Mouse (Mus musculus): ENCODE data around the gene C530008M17Rik. TPM values are rescaled to one million over a fixed set of nuclear protein-coding genes. Genes with fewer than 3 reads are reported as not detected.

The C530008M17Rik gene
- total RNA-seq, 2 experiments from 2014 or later, result 17.7 to 20.1 TPM

DNA sequence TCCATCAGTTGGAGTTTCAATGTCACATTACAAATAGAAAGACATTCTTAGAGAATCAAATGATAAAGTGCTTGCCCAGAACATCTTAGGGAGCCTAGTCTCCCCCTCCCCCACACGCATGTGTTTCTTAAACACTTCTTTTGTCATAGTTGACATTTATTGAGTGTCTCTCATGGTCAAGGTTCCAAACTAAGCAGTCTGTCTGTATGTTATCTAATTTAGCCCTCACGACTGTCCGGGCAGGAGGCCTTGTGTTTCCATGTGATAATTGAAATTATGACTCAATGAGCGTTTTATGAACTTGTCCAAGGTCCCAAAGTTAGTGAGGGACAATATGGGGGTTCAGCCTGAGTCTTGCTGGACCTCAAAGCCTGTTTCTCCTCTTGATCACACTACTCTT is 5.0 kb downstream of the C530008M17Rik start:
- no peak for DNase-seq (ENCODE audit: low spot score in 2 of 2)

GRCm38 (mm10) chr5:76664936-76665335 is 8.6 kb downstream of the C530008M17Rik start:
- no peak for DNase-seq (ENCODE audit: low spot score in 2 of 2)

- DNase-seq (ENCODE audit: low spot score in 2 of 2), result no peak
Measured at GRCm38 (mm10) chr5:76665421-76665820, 9.1 kb downstream of the C530008M17Rik start.

DNA sequence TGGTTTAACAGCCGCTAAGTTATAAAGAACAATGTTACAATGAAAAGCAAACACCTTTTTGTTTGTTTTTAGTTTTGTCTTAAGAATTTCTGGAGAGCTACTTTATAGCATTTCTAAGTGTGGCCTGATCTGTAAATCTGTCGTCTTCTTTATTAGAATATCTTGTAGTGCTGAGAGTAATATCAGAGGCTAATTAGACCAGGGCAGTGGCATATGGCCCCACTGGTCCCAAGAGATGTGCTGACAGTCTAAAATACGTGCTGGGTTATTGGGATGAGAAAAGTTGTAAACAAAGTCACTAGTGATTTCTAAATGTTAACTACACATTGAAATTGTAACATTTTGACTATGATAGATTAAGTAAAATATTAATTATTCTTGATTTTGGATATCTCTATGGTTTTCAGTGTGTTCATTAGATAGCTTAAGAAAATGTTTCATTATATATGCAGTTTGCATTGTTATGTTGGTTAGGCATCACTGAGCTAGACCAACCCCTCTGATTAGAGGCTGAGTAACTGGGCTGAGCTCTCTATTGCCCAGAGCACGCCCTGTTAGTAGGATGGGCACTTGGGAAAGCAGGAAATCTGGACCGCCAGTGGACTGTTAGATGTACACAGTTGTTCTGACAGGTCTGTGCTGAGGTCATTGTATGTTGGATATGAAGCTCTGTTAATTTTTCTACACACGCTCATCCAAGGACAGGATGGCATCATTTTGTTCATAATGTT is 9.9 kb downstream of the C530008M17Rik start:
- no peak for DNase-seq (ENCODE audit: low spot score in 2 of 2)

GRCm38 (mm10) chr5:76668118-76668517 is 11.8 kb downstream of the C530008M17Rik start:
- DNase-seq (ENCODE audit: low spot score in 2 of 2), result no peak

GRCm38 (mm10) chr5:76668547-76668946 is 12.2 kb downstream of the C530008M17Rik start:
- DNase-seq (ENCODE audit: low spot score in 2 of 2), result no peak

DNA sequence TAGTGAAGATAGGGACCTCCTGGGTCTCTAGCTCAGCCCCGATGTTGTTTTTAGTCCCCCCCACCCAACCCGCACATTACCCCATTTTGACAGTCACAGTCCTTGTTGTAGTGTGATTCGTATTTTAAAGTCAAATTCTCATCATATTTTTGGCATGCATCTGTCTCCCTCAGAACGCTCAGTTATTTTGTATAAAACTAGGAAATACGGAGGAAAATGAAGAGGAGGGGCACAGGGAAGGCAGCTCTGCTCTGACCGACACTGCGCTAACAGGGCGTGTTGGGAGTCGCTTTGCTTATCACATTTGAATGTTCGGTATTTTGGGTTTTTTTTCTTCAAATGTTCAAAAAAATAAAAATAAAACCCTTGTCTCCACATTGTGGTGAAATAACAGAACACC is 13.9 kb downstream of the C530008M17Rik start:
- no peak for DNase-seq (ENCODE audit: low spot score in 2 of 2)

GRCm38 (mm10) chr5:76674022-76674653 is 17.8 kb downstream of the C530008M17Rik start:
- DNase-seq (ENCODE audit: low spot score in 2 of 2), result no peak

- no peak for DNase-seq (ENCODE audit: low spot score in 2 of 2)
Measured at GRCm38 (mm10) chr5:76675369-76675768, 19.1 kb downstream of the C530008M17Rik start.

DNA sequence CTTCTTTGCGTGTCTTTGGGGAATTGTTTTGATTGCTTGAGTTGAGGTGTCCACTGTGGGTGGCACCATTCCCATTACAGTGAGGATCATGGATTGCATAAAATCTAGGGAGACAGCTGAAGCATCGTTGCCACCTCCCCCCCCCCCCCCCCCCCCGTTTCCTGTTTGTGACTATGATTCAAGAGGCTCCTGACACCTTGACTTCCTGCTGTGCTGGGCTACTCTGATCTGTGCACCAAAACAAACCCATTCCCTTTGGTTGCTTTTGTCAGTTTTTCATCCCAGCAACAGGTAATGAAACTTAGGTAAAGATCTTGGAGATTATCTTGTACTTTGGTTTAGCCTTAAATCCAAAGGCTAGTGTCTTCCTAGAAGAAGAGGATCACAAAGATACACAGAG is 24.6 kb downstream of the C530008M17Rik start:
- DNase-seq (ENCODE audit: low spot score in 2 of 2), result no peak

DNA sequence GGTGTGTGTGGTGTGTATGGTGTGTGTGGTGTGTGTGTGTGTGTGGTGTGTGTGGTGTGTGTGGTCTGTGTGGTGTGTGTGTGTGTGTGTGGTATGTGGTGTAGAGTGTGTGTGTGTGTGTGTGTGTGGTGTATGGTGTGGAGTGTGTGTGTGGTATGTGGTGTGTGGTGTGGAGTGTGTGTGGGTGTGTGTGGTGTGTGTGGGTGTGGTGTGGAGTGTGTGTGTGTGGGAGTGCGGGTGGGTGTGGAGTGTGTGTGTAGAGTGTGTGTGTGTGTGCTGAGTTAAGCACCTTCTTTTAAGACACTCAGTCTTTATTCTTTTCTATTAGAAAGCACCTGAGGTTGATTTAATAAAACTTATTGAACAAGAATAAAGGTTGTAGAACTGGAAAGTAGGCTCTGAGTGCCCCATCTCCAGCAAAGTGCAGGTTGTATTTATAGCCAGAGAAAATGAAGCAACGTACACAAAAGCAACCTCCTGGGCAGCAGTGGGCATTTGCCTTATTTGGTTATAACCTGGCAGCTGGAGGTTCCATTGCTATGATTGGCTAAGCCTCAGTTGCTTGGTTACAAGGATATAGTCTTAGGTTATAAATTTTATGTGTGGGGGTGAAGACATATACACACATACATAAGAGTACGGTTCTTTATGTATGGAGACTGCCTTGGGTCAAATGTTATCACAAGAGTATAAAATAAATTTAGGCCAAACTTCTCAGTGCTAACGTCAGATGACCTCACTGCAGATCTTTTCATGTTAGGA is 25.8 kb downstream of the C530008M17Rik start:
- DNase-seq (ENCODE audit: low spot score in 2 of 2), result no peak

- no peak for DNase-seq (ENCODE audit: low spot score in 2 of 2)
Measured at GRCm38 (mm10) chr5:76683455-76683854, 27.1 kb downstream of the C530008M17Rik start.

- DNase-seq (ENCODE audit: low spot score in 2 of 2), result no peak
Measured at GRCm38 (mm10) chr5:76684658-76685605, 28.6 kb downstream of the C530008M17Rik start.

GRCm38 (mm10) chr5:76687961-76688600 is 31.8 kb downstream of the C530008M17Rik start:
- no peak for DNase-seq (ENCODE audit: low spot score in 2 of 2)

GRCm38 (mm10) chr5:76688643-76689042 is 32.3 kb downstream of the C530008M17Rik start:
- no peak for DNase-seq (ENCODE audit: low spot score in 2 of 2)

- DNase-seq (ENCODE audit: low spot score in 2 of 2), result no peak
Measured at GRCm38 (mm10) chr5:76690177-76690593, 33.9 kb downstream of the C530008M17Rik start.

- no peak for DNase-seq (ENCODE audit: low spot score in 2 of 2)
Measured at GRCm38 (mm10) chr5:76691251-76691650, 34.9 kb downstream of the C530008M17Rik start.

- DNase-seq (ENCODE audit: low spot score in 2 of 2), result no peak
Measured at GRCm38 (mm10) chr5:76691706-76692424, 35.6 kb downstream of the C530008M17Rik start.

GRCm38 (mm10) chr5:76697536-76697935 is 41.2 kb downstream of the C530008M17Rik start:
- DNase-seq (ENCODE audit: low spot score in 2 of 2), result no peak

DNA sequence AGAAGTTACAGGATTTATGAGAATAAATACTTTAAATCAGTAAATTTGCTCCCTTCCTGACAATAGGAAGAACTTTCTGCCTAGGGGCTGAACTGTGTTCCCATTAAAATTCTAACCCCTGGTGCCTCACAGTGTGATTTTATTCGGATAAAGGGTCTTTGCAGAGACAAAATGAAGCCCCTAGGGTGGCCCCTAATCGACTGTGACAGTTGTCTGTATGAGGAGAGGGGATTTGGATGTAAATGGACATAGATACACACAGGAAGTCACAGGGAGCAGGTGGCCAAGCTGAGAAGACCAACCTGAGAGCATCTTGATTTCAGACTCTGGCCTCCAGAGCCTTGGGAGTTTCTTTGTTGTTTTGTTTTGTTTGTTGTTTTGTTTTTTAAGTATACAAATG is 41.9 kb downstream of the C530008M17Rik start:
- DNase-seq (ENCODE audit: low spot score in 2 of 2), result no peak
